Mouse (Mus musculus): ENCODE results near the gene Fam129b.

- TF ChIP-seq CTCF (conservative IDR thresholded peaks at IDR 0.05; ENCODE audit: insufficient read depth, insufficient read length, low read depth, low read length), result no peak
- TF ChIP-seq POLR2A (IDR thresholded peaks at IDR 0.05; ENCODE audit: low read depth, low read length), result no peak
Measured at GRCm38 (mm10) chr2:32839261-32839660, 36.7 kb upstream of the Fam129b start.

Measured in kidney, adult 2 months (tissue).